23 mouse cellular contexts compared by ENCODE assay signal in genomic region chr13:9030364-9030763, GRCm38 (mm10). TPM values are rescaled to one million over a fixed set of nuclear protein-coding genes. Genes with fewer than 3 reads are reported as not detected.
A peak's percentile ranks its signal among the peaks of the same experiment; 100 is the strongest.
DNase-seq lines count a peak whose midpoint lies in the region; ATAC-seq and TF ChIP-seq lines count a peak whose summit lies in the region.
"Had no signal": no experiment of that assay in that cellular context is flagged by ENCODE, and none has a peak within 500 bp of the region (broad histone marks: within the 10 kb centered on the region; RNA-seq: fewer than 3 reads in every experiment).

No protein-coding gene starts in this region.

- DNase-seq in thymus, adult 2 months = peak; percentile 15
- DNase-seq in thymus, postnatal 10 days (ENCODE audit: low spot score in 2 of 2) = no peak
- peak; percentile 23 for DNase-seq in thymus, postnatal 0 days (ENCODE audit: low spot score)
- peak; percentile 19 for DNase-seq in thymus, postnatal 4 days
- no peak for DNase-seq in neural tube, embryonic 10.5 days (ENCODE audit: extremely low spot score, low spot score)
- DNase-seq in testis, postnatal 10 days (ENCODE audit: low spot score) = no peak
- DNase-seq: adrenal gland, adult 2 months; adrenal gland, postnatal 36 days; cerebellum, adult 11-12 months; cerebellum, adult 9-10 months; cerebellum, postnatal 36 days; gastrocnemius, adult 2 months; heart, adult 18-20 months; heart, postnatal 10 days; heart, postnatal 4 days had no signal

- no peaks in the 10 kb centered on the region for H3K27me3 ChIP-seq in thymus, adult 2 months (ENCODE audit: control insufficient read depth, insufficient read depth, low read length)
- no peaks in the 10 kb centered on the region for H3K27me3 ChIP-seq in forebrain, embryonic 13.5 days
- H3K27me3 ChIP-seq: hindbrain, embryonic 12.5 days; intestine, embryonic 15.5 days had no signal

- no peak overlapping the region for H3K4me3 ChIP-seq in thymus, adult 2 months (ENCODE audit: control insufficient read depth, insufficient read depth, low read length)
- no peak overlapping the region for H3K4me3 ChIP-seq in forebrain, embryonic 13.5 days
- H3K4me3 ChIP-seq: embryonic facial prominence, embryonic 10.5 days; gastrocnemius, adult 2 months; heart, embryonic 10.5 days; hindbrain, embryonic 12.5 days; intestine, embryonic 15.5 days had no signal

- H3K36me3 ChIP-seq in thymus, adult 2 months (ENCODE audit: control insufficient read depth, insufficient read depth, low read length) = no peaks in the 10 kb centered on the region
- H3K36me3 ChIP-seq in forebrain, embryonic 13.5 days (ENCODE audit: poor library complexity, severe bottlenecking) = no peaks in the 10 kb centered on the region
- H3K36me3 ChIP-seq: embryonic facial prominence, embryonic 10.5 days; heart, embryonic 10.5 days; hindbrain, embryonic 12.5 days; intestine, embryonic 15.5 days had no signal

- no peak for TF ChIP-seq POLR2A in thymus, adult 2 months (IDR thresholded peaks at IDR 0.05; ENCODE audit: control insufficient read depth, extremely low read depth, insufficient read depth, low read length, poor library complexity)

- TF ChIP-seq CTCF in thymus, adult 2 months (IDR thresholded peaks at IDR 0.05; ENCODE audit: borderline replicate concordance, control insufficient read depth, extremely low read depth, insufficient read depth, low read length, poor library complexity) = no peak

- H3K27ac ChIP-seq in thymus, adult 2 months (ENCODE audit: control insufficient read depth, insufficient read depth, low read length) = no peak overlapping the region; the same call in 1 of the 2 replicates
- no peak overlapping the region for H3K27ac ChIP-seq in forebrain, embryonic 13.5 days
- H3K27ac ChIP-seq: embryonic facial prominence, embryonic 10.5 days; gastrocnemius, adult 2 months; heart, embryonic 10.5 days; hindbrain, embryonic 12.5 days; intestine, embryonic 15.5 days had no signal

- H3K9ac ChIP-seq in forebrain, embryonic 13.5 days = no peak overlapping the region
- H3K9ac ChIP-seq: hindbrain, embryonic 12.5 days; intestine, embryonic 15.5 days had no signal

- no peak overlapping the region for H3K4me2 ChIP-seq in forebrain, embryonic 13.5 days
- H3K4me2 ChIP-seq: hindbrain, embryonic 12.5 days; intestine, embryonic 15.5 days had no signal

- WGBS in thymus, adult 2 months = 23% methylated on average over 4 of the region's 4 CpGs
- 81% methylated on average over 4 of the region's 4 CpGs for WGBS in forebrain, embryonic 13.5 days

- ATAC-seq in activated CD4-positive, CD25-positive, alpha-beta regulatory T cell, adult 4 months = peak; percentile 47
- ATAC-seq in forebrain, embryonic 13.5 days = no peak
- ATAC-seq: forebrain, embryonic 14.5 days; hindbrain, embryonic 16.5 days; intestine, embryonic 15.5 days had no signal

- peaks cover 11% of the 10 kb centered on the region for H3K4me1 ChIP-seq in thymus, adult 2 months (replicated peaks; ENCODE audit: control insufficient read depth, insufficient read depth, low read length)
- H3K4me1 ChIP-seq in forebrain, embryonic 13.5 days = no peaks in the 10 kb centered on the region
- H3K4me1 ChIP-seq: embryonic facial prominence, embryonic 10.5 days; hindbrain, embryonic 12.5 days; intestine, embryonic 15.5 days had no signal

- no peaks in the 10 kb centered on the region for H3K9me3 ChIP-seq in forebrain, embryonic 13.5 days (replicated peaks)
- H3K9me3 ChIP-seq: embryonic facial prominence, embryonic 10.5 days; heart, embryonic 10.5 days; hindbrain, embryonic 12.5 days; intestine, embryonic 15.5 days had no signal

RNA-seq across cellular contexts. Expression of gene Gtpbp4, which starts 34.5 kb away (rescaled TPM):
- 12.2 and 12.9 TPM in 2 replicates for polyA plus RNA-seq in thymus, adult 2 months (2012; rRNA removed)
- 10 to 100 TPM; 71.5 to 73.1 TPM for polyA plus RNA-seq in activated CD4-positive, CD25-positive, alpha-beta regulatory T cell, adult 4 months (2017; shearing (Covaris generic))
- polyA plus RNA-seq in thymus, postnatal 0 days (2015; fragmentation: Nextera tagmentation; extraction: Ambion mirVana) = 89.1 and 93.2 TPM in 2 replicates
- polyA plus RNA-seq in forebrain, embryonic 13.5 days (2015; fragmentation: Nextera tagmentation; extraction: Ambion mirVana) = 95.3 and 106 TPM in 2 replicates

Comparison
In these comparisons a context has a peak if more than half of its experiments do, and no peak if none do; other contexts are left out.
1. DNase-seq: peak in thymus, adult 2 months (single experiment), thymus, postnatal 0 days (single experiment) and thymus, postnatal 4 days (single experiment); none in thymus, postnatal 10 days (0 of 2), neural tube, embryonic 10.5 days (single experiment) and testis, postnatal 10 days (single experiment).